ENCODE assay signal across 8 mouse cellular contexts in the genomic region with DNA sequence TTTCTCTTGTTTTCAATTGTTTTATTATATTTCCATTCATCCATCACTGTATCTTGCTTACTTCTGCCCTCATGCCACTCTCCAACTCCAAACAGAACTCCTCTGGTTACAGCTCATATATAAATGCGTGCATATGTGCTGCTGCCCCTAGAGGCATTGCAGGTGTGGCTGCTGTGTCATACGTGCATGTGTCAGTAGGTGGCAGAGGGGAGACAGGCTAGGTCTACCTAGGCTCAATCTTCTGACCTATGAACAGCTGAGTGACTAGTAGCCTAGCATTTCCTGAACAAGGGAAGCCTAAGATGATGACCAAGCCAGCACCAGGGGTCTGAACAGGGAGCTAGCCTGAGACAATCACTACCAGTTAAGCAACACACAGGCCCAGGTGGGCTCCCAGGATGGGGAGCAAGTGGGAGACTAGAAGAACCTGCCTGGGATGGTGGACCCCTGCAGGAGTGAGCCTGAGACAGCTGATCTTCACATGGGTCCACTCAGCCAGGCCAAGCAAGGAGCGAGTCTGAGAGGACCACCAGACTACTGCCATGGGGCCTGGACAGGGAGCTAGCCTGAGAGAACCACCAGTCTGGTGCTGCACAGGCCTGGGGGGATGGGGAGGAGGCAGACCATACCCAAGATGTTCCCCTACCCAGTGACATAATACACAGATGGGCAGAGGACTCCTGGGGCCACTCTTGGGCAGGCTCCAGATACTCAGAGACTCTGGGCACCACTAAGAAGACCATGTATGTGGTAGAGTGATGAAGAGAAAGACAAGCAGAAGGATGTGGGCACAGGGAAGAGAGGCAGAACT. TPM values are rescaled to one million over a fixed set of nuclear protein-coding genes. Genes with fewer than 3 reads are reported as not detected.
A peak's percentile ranks its signal among the peaks of the same experiment; 100 is the strongest.
DNase-seq lines count a peak whose midpoint lies in the region; ATAC-seq and TF ChIP-seq lines count a peak whose summit lies in the region.

No protein-coding gene starts in this region.

- TF ChIP-seq CTCF in forebrain, postnatal 0 days (IDR thresholded peaks at IDR 0.05; ENCODE audit: low read depth) = peak; percentile 88

- intact Hi-C loops in gastrocnemius, postnatal 14 days (cut with DNase I; ENCODE audit: low total_unique reads) = loop anchor here (2.0 kb wide), 1 partner anchor 70 kb away; no protein-coding TSS in a partner anchor

- no peaks in the 10 kb centered on the region for H3K36me3 ChIP-seq in forebrain, postnatal 0 days (ENCODE audit: insufficient read depth)

- H3K9me3 ChIP-seq in forebrain, postnatal 0 days (ENCODE audit: low read length) = no peaks in the 10 kb centered on the region

- ATAC-seq in forebrain, postnatal 0 days = peak; percentile 83

- H3K27me3 ChIP-seq in forebrain, postnatal 0 days (ENCODE audit: insufficient read depth, low read length) = no peaks in the 10 kb centered on the region

- H3K9ac ChIP-seq in forebrain, postnatal 0 days = no peak overlapping the region

- H3K4me2 ChIP-seq in forebrain, postnatal 0 days (ENCODE audit: low read depth) = no peak overlapping the region

- no peak overlapping the region for H3K4me3 ChIP-seq in forebrain, postnatal 0 days (ENCODE audit: low read depth, low read length)

- WGBS in forebrain, postnatal 0 days = 49% methylated on average over 3 of the region's 3 CpGs

- H3K27ac ChIP-seq in forebrain, postnatal 0 days (ENCODE audit: low read depth, low read length) = no peak overlapping the region

- peak; percentile 52 for DNase-seq in gastrocnemius, adult 18-20 months (ENCODE audit: low spot score)
- no peak for DNase-seq in gastrocnemius, postnatal 14 days
- peak; percentile 47 for DNase-seq in R1 (ENCODE audit: low read depth, low spot score)
- no peak for DNase-seq in forebrain, postnatal 0 days
- peak; percentile 65 to 78 for DNase-seq in kidney, adult 8-10 months
- peak; percentile 52 for DNase-seq in lung, postnatal 14 days
- DNase-seq in spleen, postnatal 36 days (ENCODE audit: low spot score in 2 of 2) = peak; percentile 62 to 71
- DNase-seq in right cerebral cortex, postnatal 25 days = no peak

- H3K4me1 ChIP-seq in forebrain, postnatal 0 days (ENCODE audit: insufficient read depth) = peaks cover 3% of the 10 kb centered on the region; the same call in 1 of the 2 replicates

RNA-seq across cellular contexts. Expression of gene Map3k4, which starts 17.5 kb away (rescaled TPM):
- 10 to 100 TPM; 31.5 to 39.0 TPM for total RNA-seq in gastrocnemius, adult 18-20 months (2021)
- total RNA-seq in gastrocnemius, postnatal 14 days (2021) = 10 to 100 TPM; 15.4 to 22.5 TPM
- 28.9 and 35.3 TPM in 2 replicates for total RNA-seq in forebrain, postnatal 0 days (2014; rRNA removed)
- 27.4 and 35.1 TPM in 2 replicates for polyA plus RNA-seq in forebrain, postnatal 0 days (2015; fragmentation: Nextera tagmentation; extraction: Ambion mirVana)

Comparison
In these comparisons a context has a peak if more than half of its experiments do, and no peak if none do; other contexts are left out.
1. DNase-seq: peak in gastrocnemius, adult 18-20 months (single experiment), R1 (single experiment), kidney, adult 8-10 months (2 of 2), lung, postnatal 14 days (single experiment) and spleen, postnatal 36 days (2 of 2); none in gastrocnemius, postnatal 14 days (single experiment), forebrain, postnatal 0 days (single experiment) and right cerebral cortex, postnatal 25 days (single experiment).